ENCODE assay signal across 8 mouse cellular contexts in genomic region chr9:114978281-114979111, GRCm38 (mm10). TPM values are rescaled to one million over a fixed set of nuclear protein-coding genes. Genes with fewer than 3 reads are reported as not detected.
DNase-seq lines count a peak whose midpoint lies in the region; ATAC-seq and TF ChIP-seq lines count a peak whose summit lies in the region.

TSS of gene Osbpl10 (plus strand) at chr9:114978569.

- peak; percentile 6 for DNase-seq in Patski (ENCODE audit: low read depth, low spot score)
- peak; percentile 75 to 83 for DNase-seq in cerebellum, postnatal 14 days
- DNase-seq in frontal cortex, postnatal 25 days (ENCODE audit: low spot score in 2 of 2) = peak; percentile 55 to 69
- peak; percentile 56 to 63 for DNase-seq in layer of hippocampus, postnatal 25 days (ENCODE audit: extremely low spot score in 1 of 2, low spot score in 1 of 2)
- peak; percentile 92 for DNase-seq in lung, postnatal 0 days (ENCODE audit: low spot score)
- DNase-seq in retina, embryonic 14.5 days (ENCODE audit: low spot score) = peak; percentile 72
- DNase-seq in urinary bladder, postnatal 25 days (ENCODE audit: low spot score) = peak; percentile 60

- no peaks in the 10 kb centered on the region for H3K27me3 ChIP-seq in Patski
- H3K27me3 ChIP-seq in hindbrain, embryonic 12.5 days = peaks cover 31% of the 10 kb centered on the region
- H3K27me3 ChIP-seq in lung, postnatal 0 days (replicated peaks; ENCODE audit: insufficient read depth, low read length) = no peaks in the 10 kb centered on the region

- H3K4me2 ChIP-seq in hindbrain, embryonic 12.5 days (replicated peaks) = peak within 1 kb of the TSS; percentile 91
- peak within 1 kb of the TSS; percentile 95 for H3K4me2 ChIP-seq in lung, postnatal 0 days (replicated peaks; ENCODE audit: low read depth, low read length)

- peak within 1 kb of the TSS; percentile 86 for H3K27ac ChIP-seq in hindbrain, embryonic 12.5 days
- peak within 1 kb of the TSS; percentile 90 for H3K27ac ChIP-seq in lung, postnatal 0 days (ENCODE audit: low read length)

- no peaks in the 10 kb centered on the region for H3K36me3 ChIP-seq in hindbrain, embryonic 12.5 days
- H3K36me3 ChIP-seq in lung, postnatal 0 days (ENCODE audit: insufficient read depth, low read length) = no peaks in the 10 kb centered on the region

- ATAC-seq in Patski = peak; percentile 82
- ATAC-seq in hindbrain, embryonic 12.5 days (ENCODE audit: low FRiP score) = peak; percentile 90
- ATAC-seq in lung, postnatal 0 days = peak; percentile 89

- no peak for TF ChIP-seq EP300 in lung, postnatal 0 days (IDR thresholded peaks at IDR 0.05)

- peak within 1 kb of the TSS; percentile 79 for H3K4me3 ChIP-seq in hindbrain, embryonic 12.5 days
- peak within 1 kb of the TSS; percentile 75 for H3K4me3 ChIP-seq in lung, postnatal 0 days (ENCODE audit: low read depth, low read length)

- CTCF ChIA-PET in Patski (lab: Charles Lee) = no interaction called here

- peak; percentile 72 for TF ChIP-seq CTCF in Patski (IDR thresholded peaks at IDR 0.05)
- peak; percentile 63 for TF ChIP-seq CTCF in lung, postnatal 0 days (IDR thresholded peaks at IDR 0.05)

- in situ Hi-C loops in Patski (cut with MboI; ENCODE audit: low pct_unique_long_range_greater_than_20kb) = no loop called here

- POLR2A ChIA-PET in Patski (lab: Charles Lee) = no interaction called here

- H3K9me3 ChIP-seq in hindbrain, embryonic 12.5 days (replicated peaks) = no peaks in the 10 kb centered on the region
- H3K9me3 ChIP-seq in lung, postnatal 0 days (ENCODE audit: low read length) = no peaks in the 10 kb centered on the region

- under 1% methylated on average over 53 of the region's 86 CpGs for WGBS in hindbrain, embryonic 12.5 days
- 0% methylated on average over 41 of the region's 86 CpGs for WGBS in lung, postnatal 0 days

- peak within 1 kb of the TSS; percentile 89 for H3K9ac ChIP-seq in hindbrain, embryonic 12.5 days
- peak within 1 kb of the TSS; percentile 46 for H3K9ac ChIP-seq in lung, postnatal 0 days (replicated peaks; ENCODE audit: low read depth)

- peaks cover 15% of the 10 kb centered on the region for H3K4me1 ChIP-seq in hindbrain, embryonic 12.5 days
- peaks cover 3% of the 10 kb centered on the region; the same call in 1 of the 2 replicates for H3K4me1 ChIP-seq in lung, postnatal 0 days (ENCODE audit: insufficient read depth, low read depth, low read length)

RNA-seq across cellular contexts. Expression of gene Osbpl10, which starts in this region (rescaled TPM):
- polyA plus RNA-seq in Patski (2021) = 9.9 TPM
- 2.9 and 3.3 TPM in 2 replicates for polyA plus RNA-seq in hindbrain, embryonic 12.5 days (2016; fragmentation: Nextera tagmentation; extraction: Ambion mirVana)
- total RNA-seq in layer of hippocampus, postnatal 25 days (2021) = 10 to 100 TPM; 20.0 to 20.9 TPM
- 2.2 and 2.6 TPM in 2 replicates for polyA plus RNA-seq in lung, postnatal 0 days (2015; fragmentation: Nextera tagmentation; extraction: Ambion mirVana)

Comparison
In these comparisons a context has a peak if more than half of its experiments do, and no peak if none do; other contexts are left out.
1. Peak in every context shown above with its lines: DNase-seq, ATAC-seq, H3K4me3 ChIP-seq and H3K27ac ChIP-seq.
2. DNase-seq: peak in every context shown above with its lines; median percentile 92 in lung, postnatal 0 days; 79 in cerebellum, postnatal 14 days; 72 in retina, embryonic 14.5 days; 62 in frontal cortex, postnatal 25 days; 60 in urinary bladder, postnatal 25 days; 60 in layer of hippocampus, postnatal 25 days; 6 in Patski.